Mouse (Mus musculus) midbrain, embryonic 14.5 days (tissue): ENCODE results near the gene Smarcd3. TPM values are rescaled to one million over a fixed set of nuclear protein-coding genes. Genes with fewer than 3 reads are reported as not detected.
A peak's percentile ranks its signal among the peaks of the same experiment; 100 is the strongest.

Source experiments
- ATAC-seq: fragments of 200-750 bp; cut with Nextera tagmentation; 2 replicates; pipeline ENCODE4 v1.8.0; 2017; ENCODE audit warnings: moderate number of reproducible peaks, moderate library complexity; ENCODE audit not compliant: low FRiP score, low TSS enrichment
- DNase-seq: peaks from one replicate; pipeline ENCODE4 v3.0.0-alpha.2; 2015
- H3K27ac ChIP-seq: fragments of 300-500 bp; sonication (generic); replicated peaks from 2 replicates; pipeline ENCODE4 v1.5.1; 2014; ENCODE audit warnings: mild to moderate bottlenecking, low read depth, low read length, moderate library complexity
- H3K27me3 ChIP-seq: fragments of 300-500 bp; sonication (generic); 2 replicates; pipeline ENCODE4 v1.6.1; 2014; ENCODE audit warnings: low read length, control low read depth, mixed read lengths; ENCODE audit not compliant: control insufficient read depth, insufficient read depth
- H3K36me3 ChIP-seq: fragments of 300-500 bp; sonication (generic); 2 replicates; pipeline ENCODE4 v1.6.1; 2014; ENCODE audit warnings: low read length, control low read depth; ENCODE audit not compliant: control insufficient read depth, insufficient read depth
- H3K4me1 ChIP-seq: fragments of 300-500 bp; sonication (generic); 2 replicates; pipeline ENCODE4 v1.6.1; 2014; ENCODE audit warnings: mild to moderate bottlenecking, antibody characterized with exemption, low read length, control low read depth; ENCODE audit not compliant: control insufficient read depth, insufficient read depth
- H3K4me2 ChIP-seq: fragments of 300-500 bp; sonication (generic); 2 replicates; pipeline ENCODE4 v1.6.1; 2014; ENCODE audit warnings: mild to moderate bottlenecking, low read length, moderate library complexity
- H3K4me3 ChIP-seq: fragments of 300-500 bp; sonication (generic); replicated peaks from 2 replicates; pipeline ENCODE4 v1.5.1; 2014; ENCODE audit warnings: low read depth, low read length
- H3K9ac ChIP-seq: fragments of 300-500 bp; sonication (generic); replicated peaks from 2 replicates; pipeline ENCODE4 v1.6.1; 2014; ENCODE audit warnings: mild to moderate bottlenecking, low read length, moderate library complexity
- H3K9me3 ChIP-seq: fragments of 300-500 bp; sonication (generic); 2 replicates; pipeline ENCODE4 v1.6.1; 2016; ENCODE audit warnings: low read length, control low read depth, mixed read lengths; ENCODE audit not compliant: control insufficient read depth
- WGBS: fragments of 180-500 bp; shearing (Covaris S2); extraction: QIAGEN DNeasy Blood & Tissue Kit; methylation state at CpG from one replicate; pipeline ENCODE4 v1.1.7; 2014; 5-methylcytosine and 5-hydroxymethylcytosine counted together
- polyA plus RNA-seq: library from polyadenylated mRNA; unstranded; fragments of >200 nt; fragmentation: Nextera tagmentation; extraction: Ambion mirVana; gene quantifications from 2 replicates; pipeline ENCODE4 v1.2.1, GENCODE M21; 2014

Gene Smarcd3
- polyA plus RNA-seq, 1 experiment from 2014 or later = 158 TPM

- peak; percentile 85 for DNase-seq
- H3K27ac ChIP-seq = peak overlapping the region; percentile 99
- 2% methylated on average over 16 of the region's 16 CpGs for WGBS
- no peaks in the 10 kb centered on the region for H3K36me3 ChIP-seq
- no peaks in the 10 kb centered on the region for H3K27me3 ChIP-seq
- H3K9me3 ChIP-seq = no peaks in the 10 kb centered on the region
- ATAC-seq = peak; percentile 25; the same call in 1 of the 2 replicates
- peak overlapping the region; percentile 61 for H3K4me3 ChIP-seq
- H3K4me1 ChIP-seq = peaks cover 81% of the 10 kb centered on the region
- H3K9ac ChIP-seq = peak overlapping the region; percentile 86
- H3K4me2 ChIP-seq = peak overlapping the region; percentile 97
These were observed 21.4 kb downstream of the Smarcd3 start for GRCm38 (mm10) chr5:24602751-24603343.

GRCm38 (mm10) chr5:24601911-24602750, 22.1 kb downstream of the Smarcd3 start:
- DNase-seq = peak; percentile 89
- Histone ChIP-seq H3K27me3 (no peaks in the 10 kb centered on the region), H3K4me1 (peaks cover 81% of the 10 kb centered on the region), H3K9me3 (no peaks in the 10 kb centered on the region), H3K9ac (peak overlapping the region; percentile 86), H3K36me3 (no peaks in the 10 kb centered on the region), H3K4me2 (peak overlapping the region; percentile 97), H3K4me3 (peak overlapping the region; percentile 61), H3K27ac (peak overlapping the region; percentile 99)
- WGBS = under 1% methylated on average over 73 of the region's 73 CpGs
- peak; percentile 46 for ATAC-seq

- H3K27me3 ChIP-seq = no peaks in the 10 kb centered on the region
- peak overlapping the region; percentile 61 for H3K4me3 ChIP-seq
- H3K36me3 ChIP-seq = no peaks in the 10 kb centered on the region
- peak overlapping the region; percentile 97 for H3K4me2 ChIP-seq
- ATAC-seq (no peak), DNase-seq (no peak)
- WGBS = 1% methylated on average over 33 of the region's 33 CpGs
- peak overlapping the region; percentile 99 for H3K27ac ChIP-seq
- H3K9me3 ChIP-seq = no peaks in the 10 kb centered on the region
- H3K9ac ChIP-seq = peak overlapping the region; percentile 86
- peaks cover 81% of the 10 kb centered on the region for H3K4me1 ChIP-seq
These were observed 23.0 kb downstream of the Smarcd3 start for GRCm38 (mm10) chr5:24601071-24601835.

DNA sequence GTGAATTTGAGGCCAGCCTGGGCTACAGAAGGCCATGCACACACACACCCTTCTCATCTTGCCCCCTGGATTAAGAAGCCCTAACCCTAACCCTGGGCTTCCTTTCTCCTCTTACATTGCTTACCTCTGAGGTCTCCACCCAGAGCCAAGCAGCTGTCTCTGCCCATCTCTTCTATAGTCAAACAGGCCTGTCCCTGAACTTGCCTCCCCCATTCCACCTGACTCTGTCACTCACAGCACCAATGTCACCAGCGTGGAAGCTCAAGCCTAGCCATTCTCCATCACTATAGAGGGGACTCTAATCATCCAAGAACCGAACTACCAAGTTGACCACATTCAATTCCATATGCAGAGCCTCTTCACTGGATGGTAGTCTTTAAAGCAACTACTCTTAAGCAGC, 24.0 kb downstream of the Smarcd3 start:
- Histone ChIP-seq H3K36me3 (peaks cover 5% of the 10 kb centered on the region), H3K4me1 (peaks cover 81% of the 10 kb centered on the region), H3K9me3 (no peaks in the 10 kb centered on the region), H3K27ac (no peak overlapping the region), H3K4me3 (peak overlapping the region; percentile 61), H3K27me3 (no peaks in the 10 kb centered on the region), H3K9ac (no peak overlapping the region), H3K4me2 (peak overlapping the region; percentile 97)
- ATAC-seq (no peak), DNase-seq (no peak)
- 62% methylated on average over 2 of the region's 2 CpGs for WGBS

- DNase-seq (no peak), ATAC-seq (no peak)
- Histone ChIP-seq H3K27ac (peak overlapping the region; percentile 77), H3K4me1 (peaks cover 78% of the 10 kb centered on the region), H3K9me3 (no peaks in the 10 kb centered on the region), H3K4me2 (peak overlapping the region; percentile 95), H3K36me3 (peaks cover 16% of the 10 kb centered on the region), H3K27me3 (no peaks in the 10 kb centered on the region), H3K9ac (peak overlapping the region; percentile 80), H3K4me3 (peak overlapping the region; percentile 51)
- WGBS = 14% methylated on average over 8 of the region's 8 CpGs
These were observed 25.1 kb downstream of the Smarcd3 start for GRCm38 (mm10) chr5:24599137-24599536.

DNA sequence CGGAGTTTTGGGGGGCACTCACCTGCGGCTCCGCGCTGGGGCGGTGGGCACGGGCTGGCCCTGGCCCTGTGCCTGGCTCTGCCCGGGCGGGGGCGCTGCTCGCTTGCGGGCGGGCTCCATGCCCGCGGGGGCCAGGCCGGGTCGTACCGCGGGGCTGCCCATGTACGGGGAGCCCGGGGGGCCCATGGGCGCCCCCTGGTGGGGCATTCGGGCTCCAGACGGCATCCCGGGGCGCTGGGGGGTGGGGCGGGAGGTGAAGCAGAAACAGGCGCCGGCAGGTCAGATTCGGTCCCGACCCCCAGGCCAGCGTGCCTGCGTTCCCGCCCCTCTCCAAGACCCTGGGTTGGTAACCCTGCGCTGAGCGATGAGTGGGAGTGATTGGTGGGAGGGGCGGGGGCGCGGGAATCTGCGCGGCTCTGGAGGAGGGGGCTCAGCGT, 25.6 kb downstream of the Smarcd3 start:
- H3K4me2 ChIP-seq = peak overlapping the region; percentile 95
- ATAC-seq (peak; percentile 34; the same call in 1 of the 2 replicates), DNase-seq (peak; percentile 84)
- WGBS = 0% methylated on average over 40 of the region's 41 CpGs
- no peaks in the 10 kb centered on the region for H3K27me3 ChIP-seq
- no peaks in the 10 kb centered on the region for H3K9me3 ChIP-seq
- peaks cover 73% of the 10 kb centered on the region for H3K4me1 ChIP-seq
- peak overlapping the region; percentile 51 for H3K4me3 ChIP-seq
- H3K27ac ChIP-seq = peak overlapping the region; percentile 77
- peaks cover 21% of the 10 kb centered on the region for H3K36me3 ChIP-seq
- peak overlapping the region; percentile 80 for H3K9ac ChIP-seq

DNA sequence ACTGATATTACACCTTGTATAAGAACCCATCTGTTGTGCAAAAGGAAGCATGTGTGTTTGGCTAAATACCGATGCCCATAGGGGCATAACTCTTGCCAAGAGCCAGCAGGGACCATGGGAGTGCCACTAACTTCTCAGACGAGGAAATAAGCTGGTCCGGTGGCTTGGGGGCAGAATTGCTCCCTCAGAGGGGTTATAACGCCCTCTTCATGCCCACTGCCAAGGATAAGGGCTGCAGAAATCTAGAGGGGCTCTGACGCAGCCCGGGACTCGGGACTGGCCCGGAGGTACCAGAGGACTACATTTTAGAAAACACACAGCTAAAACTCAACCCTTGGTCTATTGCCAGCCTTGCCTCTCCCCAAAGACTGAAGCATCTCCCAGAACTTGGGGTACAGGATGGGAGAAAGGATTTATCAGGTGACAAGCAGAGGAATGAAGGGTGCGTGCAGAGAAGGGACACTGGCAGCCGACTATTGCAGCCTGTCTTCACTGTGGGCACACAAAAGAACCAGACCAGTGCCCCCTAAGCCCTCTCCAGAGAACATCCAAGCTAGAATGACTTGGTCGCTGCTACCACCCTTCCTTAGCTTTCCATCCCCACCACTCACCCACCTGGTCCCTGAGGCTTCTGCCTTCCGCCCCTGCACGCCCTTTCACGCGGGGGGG, 26.2 kb downstream of the Smarcd3 start:
- DNase-seq (peak; percentile 49), ATAC-seq (no peak)
- Histone ChIP-seq H3K4me2 (peak overlapping the region; percentile 95), H3K9ac (peak overlapping the region; percentile 80), H3K36me3 (peaks cover 27% of the 10 kb centered on the region), H3K9me3 (no peaks in the 10 kb centered on the region), H3K27ac (peak overlapping the region; percentile 77), H3K4me1 (peaks cover 67% of the 10 kb centered on the region), H3K27me3 (no peaks in the 10 kb centered on the region), H3K4me3 (peak overlapping the region; percentile 51)
- WGBS = 21% methylated on average over 15 of the region's 15 CpGs

- Histone ChIP-seq H3K4me2 (peak overlapping the region; percentile 56), H3K27me3 (no peaks in the 10 kb centered on the region), H3K4me3 (peak overlapping the region; percentile 24), H3K36me3 (peaks cover 34% of the 10 kb centered on the region), H3K4me1 (peaks cover 62% of the 10 kb centered on the region), H3K27ac (peak overlapping the region; percentile 93), H3K9me3 (no peaks in the 10 kb centered on the region), H3K9ac (peak overlapping the region; percentile 46; the same call in 1 of the 2 replicates)
- DNase-seq = peak; percentile 90
- peak; percentile 28 for ATAC-seq
- 25% methylated on average over 2 of the region's 2 CpGs for WGBS
These were observed 26.9 kb downstream of the Smarcd3 start for GRCm38 (mm10) chr5:24597221-24597728.
